Mouse (Mus musculus): Measurements from ENCODE around the gene Faah.

Faah gene

GRCm38 (mm10) chr4:116000671-116001070, 17.1 kb downstream of the Faah start:
- DNase-seq (ENCODE audit: low spot score), result no peak

GRCm38 (mm10) chr4:115996729-115997128, 21.0 kb downstream of the Faah start:
- DNase-seq (ENCODE audit: low spot score), result no peak

- DNase-seq (ENCODE audit: low spot score), result no peak
Observed at GRCm38 (mm10) chr4:115995376-115995730, 22.4 kb downstream of the Faah start.

- DNase-seq (ENCODE audit: low spot score), result no peak
Observed at GRCm38 (mm10) chr4:115994662-115995375, 22.9 kb downstream of the Faah start.

- no peak for DNase-seq (ENCODE audit: low spot score)
Observed at GRCm38 (mm10) chr4:115989382-115989781, 28.3 kb downstream of the Faah start.

- DNase-seq (ENCODE audit: low spot score), result no peak
Observed at GRCm38 (mm10) chr4:115987858-115988530, 29.7 kb downstream of the Faah start.

- DNase-seq (ENCODE audit: low spot score), result no peak
Observed at GRCm38 (mm10) chr4:115987436-115987835, 30.3 kb downstream of the Faah start.

GRCm38 (mm10) chr4:115984967-115985366, 32.8 kb downstream of the Faah start:
- peak; percentile 49 for DNase-seq (ENCODE audit: low spot score)

- DNase-seq (ENCODE audit: low spot score), result peak; percentile 84
Observed at GRCm38 (mm10) chr4:115984111-115984510, 33.6 kb downstream of the Faah start.

GRCm38 (mm10) chr4:115980676-115981075, 37.0 kb downstream of the Faah start:
- DNase-seq (ENCODE audit: low spot score), result peak; percentile 94

GRCm38 (mm10) chr4:115979437-115979836, 38.3 kb downstream of the Faah start:
- no peak for DNase-seq (ENCODE audit: low spot score)

- no peak for DNase-seq (ENCODE audit: low spot score)
Observed at GRCm38 (mm10) chr4:115978911-115979310, 38.8 kb downstream of the Faah start.

GRCm38 (mm10) chr4:115972543-115972942, 45.2 kb downstream of the Faah start:
- DNase-seq (ENCODE audit: low spot score), result no peak

- no peak for DNase-seq (ENCODE audit: low spot score)
Observed at GRCm38 (mm10) chr4:115964446-115964845, 53.3 kb downstream of the Faah start.

- DNase-seq (ENCODE audit: low spot score), result no peak
Observed at GRCm38 (mm10) chr4:115963751-115964150, 54.0 kb downstream of the Faah start.

GRCm38 (mm10) chr4:115962671-115963412, 54.9 kb downstream of the Faah start:
- DNase-seq (ENCODE audit: low spot score), result peak; percentile 85

- DNase-seq (ENCODE audit: low spot score), result no peak
Observed at GRCm38 (mm10) chr4:115961991-115962390, 55.7 kb downstream of the Faah start.

GRCm38 (mm10) chr4:115959546-115959945, 58.2 kb downstream of the Faah start:
- no peak for DNase-seq (ENCODE audit: low spot score)

- DNase-seq (ENCODE audit: low spot score), result no peak
Observed at GRCm38 (mm10) chr4:115955494-115955775, 62.3 kb downstream of the Faah start.

- DNase-seq (ENCODE audit: low spot score), result no peak
Observed at GRCm38 (mm10) chr4:115954656-115955493, 62.9 kb downstream of the Faah start.

- no peak for DNase-seq (ENCODE audit: low spot score)
Observed at GRCm38 (mm10) chr4:115953559-115953958, 64.2 kb downstream of the Faah start.

GRCm38 (mm10) chr4:115952758-115953157, 65.0 kb downstream of the Faah start:
- peak; percentile 78 for DNase-seq (ENCODE audit: low spot score)
